Mouse (Mus musculus) testis, adult 2 months (tissue): ENCODE data around the gene Abca12.

Experiments
- CTCF ChIP-seq: fragments of 200-500 bp; IDR thresholded peaks from 2 replicates; pipeline ENCODE4 v1.5.1; 2012; ENCODE audit warnings: low read depth, mild to moderate bottlenecking, inconsistent platforms, low read length, moderate library complexity; ENCODE audit not compliant: control insufficient read depth, insufficient read depth, insufficient replicate concordance
- POLR2A ChIP-seq: fragments of 200-500 bp; IDR thresholded peaks from 2 replicates; pipeline ENCODE4 v1.6.1; 2012; ENCODE audit warnings: low read depth, mild to moderate bottlenecking, inconsistent platforms, low read length, moderate library complexity; ENCODE audit not compliant: control insufficient read depth

DNA sequence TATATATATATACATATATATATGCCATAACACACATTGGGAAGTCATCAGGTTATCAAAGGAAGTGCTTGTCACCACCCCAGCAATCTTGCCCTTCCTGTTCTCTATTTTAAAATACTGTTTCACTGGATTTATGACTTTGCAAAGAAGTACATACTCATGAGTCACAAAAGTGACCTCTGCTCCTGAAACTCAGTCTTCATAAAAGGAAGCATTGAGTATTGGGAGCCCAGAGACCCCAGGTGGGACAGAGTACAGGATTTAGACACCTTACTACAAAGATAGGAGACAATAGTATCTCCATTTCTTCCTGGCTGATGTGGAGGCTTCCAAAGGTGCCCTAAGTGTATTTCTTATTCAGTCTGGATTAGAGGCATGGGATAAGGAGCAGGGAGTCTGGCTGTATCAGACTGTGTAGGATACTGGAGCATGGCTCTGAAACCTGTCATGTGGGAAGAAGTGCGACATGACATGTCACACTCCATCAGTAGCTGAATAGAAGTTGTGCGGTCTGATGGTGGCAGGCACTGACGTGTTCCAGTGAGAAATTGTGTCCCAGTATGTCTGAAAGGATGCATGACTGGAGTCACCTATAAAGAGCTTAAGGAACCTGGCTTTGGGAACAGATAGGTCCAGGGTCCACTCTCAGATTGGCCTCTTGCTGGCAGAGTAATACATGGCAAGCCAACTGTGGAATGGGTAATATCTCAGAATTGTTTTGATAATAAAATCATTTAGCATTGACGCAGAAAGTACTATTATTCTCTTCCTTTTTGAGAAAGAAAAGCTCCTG is 76.0 kb downstream of the Abca12 start:
- no peak for TF ChIP-seq POLR2A
- no peak for TF ChIP-seq CTCF
